Mouse (Mus musculus) liver, adult 2 months (tissue): ENCODE data around the gene Dusp8.

Experiments
- CTCF ChIP-seq: fragments of 200-500 bp; IDR thresholded peaks from 2 replicates; pipeline ENCODE4 v1.5.1; 2011; ENCODE audit warnings: low read depth, low read length, control low read depth
- POLR2A ChIP-seq: fragments of 200-500 bp; IDR thresholded peaks from 2 replicates; pipeline ENCODE4 v1.6.1; 2011; ENCODE audit warnings: low read length, control low read depth; ENCODE audit not compliant: insufficient read depth; ENCODE audit errors: extremely low read depth

DNA sequence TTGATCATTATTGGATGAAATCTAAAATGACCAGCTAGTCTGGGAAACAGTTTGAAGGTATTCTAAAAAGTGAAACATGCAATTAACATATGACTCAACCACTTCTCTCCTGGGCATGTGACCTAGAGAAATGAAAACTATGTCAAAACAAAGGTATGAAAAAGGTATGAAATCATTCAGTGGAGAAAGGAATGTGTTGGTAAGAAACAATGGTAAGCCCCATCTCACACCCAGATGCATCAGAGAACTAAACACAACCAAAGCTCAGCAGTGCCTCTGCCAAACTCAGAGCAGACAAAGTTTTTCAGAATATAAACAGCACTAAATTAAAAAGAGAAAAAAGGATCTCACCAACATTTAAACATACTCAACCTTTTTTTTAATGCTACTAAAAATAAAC, 65.6 kb downstream of the Dusp8 start:
- TF ChIP-seq CTCF (no peak), POLR2A (no peak)
